Mouse (Mus musculus): ENCODE data around the gene Tmeff1.

DNA sequence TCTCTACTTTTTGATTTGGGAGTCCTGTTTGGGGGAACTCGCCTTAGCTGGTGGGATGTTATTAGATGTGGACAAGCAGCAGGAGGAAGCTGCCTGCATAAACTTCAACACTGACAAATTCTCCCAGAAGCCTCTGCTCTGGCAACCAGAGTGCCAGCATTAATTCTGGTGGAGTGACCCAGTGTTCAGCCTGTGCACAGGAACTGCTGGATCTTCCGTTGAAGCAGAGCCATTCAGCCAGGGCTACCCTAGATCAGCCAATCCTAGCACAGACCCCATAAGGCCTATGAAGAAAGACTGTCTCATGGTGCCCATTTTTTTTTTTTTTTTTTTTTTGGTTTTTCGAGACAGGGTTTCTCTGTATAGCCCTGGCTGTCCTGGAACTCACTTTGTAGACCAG, 3.0 kb upstream of the Tmeff1 start:
- TF ChIP-seq CTCF (conservative IDR thresholded peaks at IDR 0.05; ENCODE audit: low read length) (no peak), NANOG (IDR thresholded peaks at IDR 0.05; ENCODE audit: borderline replicate concordance, low read length) (no peak)
